Mouse (Mus musculus) Patski (cell line): ENCODE results near the gene Plcb3. TPM values are rescaled to one million over a fixed set of nuclear protein-coding genes. Genes with fewer than 3 reads are reported as not detected.

ENCODE experiments used
- ATAC-seq: fragments of 100-300 bp; one replicate; pipeline ENCODE4 v1.8.0; 2021
- CTCF ChIA-PET: fragments of 350-600 bp; sonication (Branson Sonifier 250); formaldehyde crosslinking; loops from one replicate; lab custom pipeline; 2022; ENCODE audit warnings: inconsistent platforms; lab: Charles Lee
- POLR2A ChIA-PET: fragments of 350-600 bp; sonication (Branson Sonifier 250); formaldehyde crosslinking; loops from one replicate; lab custom pipeline; 2022; ENCODE audit warnings: antibody characterized with exemption, inconsistent platforms; lab: Charles Lee
- DNase-seq: peaks from one replicate; pipeline ENCODE4 v3.0.0-alpha.2; 2011; ENCODE audit warnings: low read depth, low spot score
- H3K27me3 ChIP-seq: fragments of 371-371 bp; one replicate; pipeline ENCODE4 v1.5.1; 2021
- CTCF ChIP-seq: fragments of 100-300 bp; IDR thresholded peaks from one replicate; pipeline ENCODE4 v1.5.1; 2021
- in situ Hi-C: fragments of 300-500 bp; cut with MboI; formaldehyde crosslinking; loops from 3 replicates; pipeline ENCODE4 v1.11.1; 2018; ENCODE audit warnings: low pct_unique_long_range_greater_than_20kb, mixed read lengths
- polyA plus RNA-seq: library from polyadenylated mRNA; unstranded; gene quantifications from one replicate; pipeline ENCODE4 v1.2.3, GENCODE M21; 2021

Plcb3 gene
- polyA plus RNA-seq, 1 experiment from 2014 or later = 59.6 TPM

- ChIA-PET POLR2A (interaction anchor here (0.6 to 3.1 kb wide), 5 partner anchors 9 to 42 kb away, joined by 3 to 17 read pairs (median 3); partner anchors contain the start of genes Bad, Gpr137 and Prdx5), CTCF (interaction anchor here (1.1 kb wide), 1 partner anchor 60 kb away, joined by 4 read pairs; the partner anchor contains the start of gene Fkbp2)
- in situ Hi-C loops = loop anchor here (5.0 kb wide), 1 partner anchor 57 kb away; the partner anchor contains the start of gene Plcb3
- DNase-seq = no peak
- H3K27me3 ChIP-seq = no peaks in the 10 kb centered on the region
- no peak for ATAC-seq
- no peak for TF ChIP-seq CTCF
Observed at GRCm38 (mm10) chr19:6919876-6920740, 56.2 kb downstream of the Plcb3 start.

GRCm38 (mm10) chr19:6919431-6919830 lies 56.8 kb downstream of the Plcb3 start:
- in situ Hi-C loops = no loop called here
- DNase-seq (no peak), ATAC-seq (no peak)
- ChIA-PET POLR2A (interaction anchor here (1.0 to 3.1 kb wide), 3 partner anchors 8 to 23 kb away, joined by 3 to 17 read pairs (median 15); partner anchors contain the start of genes Bad, Gpr137 and Prdx5), CTCF (interaction anchor here (1.1 to 1.3 kb wide), 2 partner anchors 32 to 60 kb away, joined by 4 read pairs; partner anchors contain the start of gene Fkbp2)
- TF ChIP-seq CTCF = no peak
- H3K27me3 ChIP-seq = no peaks in the 10 kb centered on the region

- no peak for TF ChIP-seq CTCF
- no peaks in the 10 kb centered on the region for H3K27me3 ChIP-seq
- ATAC-seq (no peak), DNase-seq (no peak)
- in situ Hi-C loops = no loop called here
- ChIA-PET POLR2A (interaction anchor here (0.7 kb wide), 1 partner anchor 65 kb away, joined by 4 read pairs; no protein-coding TSS in a partner anchor), CTCF (interaction anchor here (1.3 kb wide), 1 partner anchor 33 kb away, joined by 4 read pairs; no protein-coding TSS in a partner anchor)
Observed at GRCm38 (mm10) chr19:6918321-6918720, 57.9 kb downstream of the Plcb3 start.

- no peak for TF ChIP-seq CTCF
- ATAC-seq = no peak
- DNase-seq = no peak
- no peaks in the 10 kb centered on the region for H3K27me3 ChIP-seq
- POLR2A ChIA-PET = no interaction called here
- CTCF ChIA-PET = no interaction called here
- in situ Hi-C loops = no loop called here
Observed at GRCm38 (mm10) chr19:6916496-6916895, 59.8 kb downstream of the Plcb3 start.

- in situ Hi-C loops = no loop called here
- DNase-seq (no peak), ATAC-seq (no peak)
- no peaks in the 10 kb centered on the region for H3K27me3 ChIP-seq
- TF ChIP-seq CTCF = no peak
- CTCF ChIA-PET = no interaction called here
- POLR2A ChIA-PET = interaction anchor here (0.6 kb wide), 1 partner anchor 21 kb away, joined by 3 read pairs; no protein-coding TSS in a partner anchor
Observed at GRCm38 (mm10) chr19:6915276-6915675, 61.0 kb downstream of the Plcb3 start.

GRCm38 (mm10) chr19:6914540-6914939 lies 61.7 kb downstream of the Plcb3 start:
- ATAC-seq (no peak), DNase-seq (no peak)
- ChIA-PET POLR2A (no interaction called here), CTCF (no interaction called here)
- H3K27me3 ChIP-seq = no peaks in the 10 kb centered on the region
- in situ Hi-C loops = no loop called here
- TF ChIP-seq CTCF = no peak

- ChIA-PET CTCF (no interaction called here), POLR2A (interaction anchor here (0.6 kb wide), 1 partner anchor 64 kb away, joined by 5 read pairs; no protein-coding TSS in a partner anchor)
- no peaks in the 10 kb centered on the region for H3K27me3 ChIP-seq
- TF ChIP-seq CTCF = no peak
- in situ Hi-C loops = no loop called here
- ATAC-seq = no peak
- no peak for DNase-seq
Observed at GRCm38 (mm10) chr19:6913991-6914390, 62.3 kb downstream of the Plcb3 start.

GRCm38 (mm10) chr19:6913036-6913435 lies 63.2 kb downstream of the Plcb3 start:
- in situ Hi-C loops = no loop called here
- H3K27me3 ChIP-seq = no peaks in the 10 kb centered on the region
- POLR2A ChIA-PET = interaction anchor here (0.8 kb wide), 1 partner anchor 42 kb away, joined by 3 read pairs; no protein-coding TSS in a partner anchor
- ATAC-seq (no peak), DNase-seq (no peak)
- CTCF ChIA-PET = no interaction called here
- no peak for TF ChIP-seq CTCF

GRCm38 (mm10) chr19:6912205-6912970 lies 63.9 kb downstream of the Plcb3 start:
- no peak for ATAC-seq
- in situ Hi-C loops = no loop called here
- ChIA-PET POLR2A (interaction anchor here (0.8 to 3.1 kb wide), 2 partner anchors 8 to 41 kb away, joined by 3 to 17 read pairs; partner anchors contain the start of gene Esrra), CTCF (no interaction called here)
- no peaks in the 10 kb centered on the region for H3K27me3 ChIP-seq
- no peak for DNase-seq
- no peak for TF ChIP-seq CTCF
